Mouse (Mus musculus) hindbrain, embryonic 11.5 days (tissue): ENCODE results near the gene Psma4. TPM values are rescaled to one million over a fixed set of nuclear protein-coding genes. Genes with fewer than 3 reads are reported as not detected.

Experiments
- ATAC-seq: fragments of 200-750 bp; cut with Nextera tagmentation; 2 replicates; pipeline ENCODE4 v1.8.0; 2017; ENCODE audit warnings: mild to moderate bottlenecking, moderate TSS enrichment, moderate library complexity; ENCODE audit not compliant: low FRiP score
- DNase-seq: peaks from one replicate; pipeline ENCODE4 v3.0.0-alpha.2; 2015; ENCODE audit warnings: low spot score
- H3K27ac ChIP-seq: fragments of 300-500 bp; sonication (generic); 2 replicates; pipeline ENCODE4 v1.5.1; 2014; ENCODE audit warnings: mild to moderate bottlenecking, low read depth, low read length
- H3K27me3 ChIP-seq: fragments of 300-500 bp; sonication (generic); 2 replicates; pipeline ENCODE4 v1.6.1; 2014; ENCODE audit warnings: mild to moderate bottlenecking, low read length, moderate library complexity, mixed read lengths; ENCODE audit not compliant: control insufficient read depth, insufficient read depth
- H3K36me3 ChIP-seq: fragments of 300-500 bp; sonication (generic); 2 replicates; pipeline ENCODE4 v1.6.1; 2014; ENCODE audit warnings: mild to moderate bottlenecking, low read length, moderate library complexity, mixed read lengths; ENCODE audit not compliant: control insufficient read depth, insufficient read depth
- H3K4me1 ChIP-seq: fragments of 300-500 bp; sonication (generic); replicated peaks from 2 replicates; pipeline ENCODE4 v1.6.1; 2014; ENCODE audit warnings: low read length, mixed read lengths; ENCODE audit not compliant: control insufficient read depth, insufficient read depth
- H3K4me2 ChIP-seq: fragments of 300-500 bp; sonication (generic); replicated peaks from 2 replicates; pipeline ENCODE4 v1.6.1; 2014; ENCODE audit warnings: mild to moderate bottlenecking, low read depth, low read length
- H3K4me3 ChIP-seq: fragments of 300-500 bp; sonication (generic); 2 replicates; pipeline ENCODE4 v1.5.1; 2014; ENCODE audit warnings: low read depth, low read length
- H3K9ac ChIP-seq: fragments of 300-500 bp; sonication (generic); 2 replicates; pipeline ENCODE4 v1.6.1; 2014; ENCODE audit warnings: low read depth, low read length
- H3K9me3 ChIP-seq: fragments of 300-500 bp; sonication (generic); 2 replicates; pipeline ENCODE4 v1.6.1; 2016; ENCODE audit warnings: low read length; ENCODE audit not compliant: control insufficient read depth
- WGBS: fragments of 180-500 bp; shearing (Covaris S2); extraction: QIAGEN DNeasy Blood & Tissue Kit; methylation state at CpG from one replicate; pipeline ENCODE4 v1.1.7; 2014; 5-methylcytosine and 5-hydroxymethylcytosine counted together
- polyA plus RNA-seq: library from polyadenylated mRNA; unstranded; fragments of >200 nt; fragmentation: Nextera tagmentation; extraction: Ambion mirVana; gene quantifications from 2 replicates; pipeline ENCODE4 v1.2.1, GENCODE M21; 2014

Gene Psma4
- polyA plus RNA-seq, 1 experiment from 2014 or later = 340 TPM

DNA sequence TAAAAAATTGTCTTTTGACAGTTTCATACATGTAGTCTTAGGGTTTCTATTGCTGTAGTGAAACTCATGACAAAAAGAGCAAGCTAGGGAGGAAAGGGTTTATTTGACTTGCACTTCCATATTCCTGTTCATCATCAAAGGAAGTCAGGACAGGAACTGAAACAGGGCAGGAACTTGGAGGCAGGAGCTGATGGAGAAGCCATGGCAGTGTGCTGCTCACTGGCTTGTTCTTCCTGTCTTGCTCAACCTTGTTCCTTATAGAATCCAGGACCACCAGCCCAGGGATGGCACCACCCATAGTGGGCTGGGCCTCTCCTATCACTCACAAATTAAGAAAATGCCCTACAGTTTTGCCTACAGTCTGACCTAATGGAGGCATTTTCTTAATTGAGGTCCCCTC lies 13.1 kb downstream of the Psma4 start:
- Histone ChIP-seq H3K9ac (no peak overlapping the region), H3K4me3 (no peak overlapping the region), H3K27ac (no peak overlapping the region), H3K4me2 (no peak overlapping the region), H3K4me1 (no peaks in the 10 kb centered on the region), H3K9me3 (no peaks in the 10 kb centered on the region), H3K27me3 (no peaks in the 10 kb centered on the region), H3K36me3 (0 out of 2 replicates have a peak, but pooled peaks cover 2% of the 10 kb centered on the region)
- DNase-seq (no peak), ATAC-seq (no peak)

DNA sequence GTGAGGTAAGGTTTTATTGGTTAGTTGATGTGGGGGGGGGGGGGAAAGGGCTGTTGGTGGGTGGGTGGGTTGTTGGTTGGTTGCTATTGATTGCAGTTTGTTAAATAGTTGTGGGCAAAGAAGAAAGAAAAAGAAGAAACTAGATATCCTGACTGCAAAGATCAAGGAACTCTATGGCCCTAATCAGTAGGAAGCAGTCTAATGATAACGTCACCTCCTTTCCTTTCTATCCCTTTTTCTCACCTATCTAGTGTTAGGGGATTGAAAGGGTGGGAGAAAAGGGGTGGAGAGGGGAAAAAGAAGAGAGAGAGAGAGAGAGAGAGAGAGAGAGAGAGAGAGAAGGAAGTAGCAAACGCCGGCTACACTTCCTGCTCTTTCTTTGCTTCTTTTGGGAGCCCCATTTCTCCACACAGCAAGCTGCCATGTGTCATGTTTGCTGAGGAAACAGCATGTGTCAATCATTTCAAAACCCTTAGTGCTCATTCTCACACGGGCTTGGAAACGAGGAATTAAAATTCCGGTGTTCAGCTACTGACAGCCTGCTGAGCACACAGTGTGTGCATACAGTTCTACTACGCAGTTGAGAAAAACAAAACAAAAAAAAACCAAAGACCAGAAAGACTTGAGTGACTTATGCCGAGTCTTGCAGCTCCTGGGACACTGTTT lies 19.5 kb downstream of the Psma4 start:
- Histone ChIP-seq H3K36me3 (no peaks in the 10 kb centered on the region), H3K9ac (no peak overlapping the region), H3K27me3 (no peaks in the 10 kb centered on the region), H3K9me3 (no peaks in the 10 kb centered on the region), H3K4me3 (no peak overlapping the region), H3K27ac (no peak overlapping the region), H3K4me2 (no peak overlapping the region), H3K4me1 (no peaks in the 10 kb centered on the region)
- DNase-seq (no peak), ATAC-seq (no peak)
- whole genome bisulfite sequencing = 62% methylated on average over 8 of the region's 8 CpGs

DNA sequence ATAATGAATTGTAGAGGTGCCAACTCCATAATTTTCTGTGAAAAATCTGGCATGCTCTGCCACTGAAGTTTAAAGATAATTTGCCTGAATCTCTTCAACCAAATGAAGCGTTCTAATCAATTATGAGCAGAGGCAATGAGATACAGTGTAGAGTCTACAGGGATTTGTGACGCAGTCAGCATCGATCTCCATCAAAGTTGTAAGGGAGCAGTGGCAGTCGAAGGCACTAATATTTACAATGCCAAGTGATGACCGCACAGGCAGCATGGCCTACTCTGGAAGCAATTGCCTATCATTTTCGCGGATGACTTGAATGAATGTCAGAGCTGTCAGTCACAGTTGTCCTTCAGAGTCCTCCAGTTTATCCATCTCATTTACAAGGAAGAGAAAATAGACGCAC lies 30.1 kb downstream of the Psma4 start, which contains the start of gene Chrna5:
TSS of gene Chrna5 (plus strand) at position 207 of the 400 bp plus-strand sequence.
- no peaks in the 10 kb centered on the region for H3K36me3 ChIP-seq
- no peaks in the 10 kb centered on the region for H3K9me3 ChIP-seq
- H3K9ac ChIP-seq = peak within 1 kb of the TSS; percentile 58; the same call in 1 of the 2 replicates
- 0 out of 2 replicates have a peak within 1 kb of the TSS, but pooled peaks have one; percentile 17 for H3K27ac ChIP-seq
- ATAC-seq (0 out of 2 replicates have a peak, but pooled peaks have one; percentile 34), DNase-seq (peak; percentile 23)
- 60% methylated on average over 8 of the region's 8 CpGs for WGBS
- peak within 1 kb of the TSS; percentile 54 for H3K4me3 ChIP-seq
- H3K4me2 ChIP-seq = peak within 1 kb of the TSS; percentile 81
- no peaks in the 10 kb centered on the region for H3K4me1 ChIP-seq
- H3K27me3 ChIP-seq = peaks cover 13% of the 10 kb centered on the region

DNA sequence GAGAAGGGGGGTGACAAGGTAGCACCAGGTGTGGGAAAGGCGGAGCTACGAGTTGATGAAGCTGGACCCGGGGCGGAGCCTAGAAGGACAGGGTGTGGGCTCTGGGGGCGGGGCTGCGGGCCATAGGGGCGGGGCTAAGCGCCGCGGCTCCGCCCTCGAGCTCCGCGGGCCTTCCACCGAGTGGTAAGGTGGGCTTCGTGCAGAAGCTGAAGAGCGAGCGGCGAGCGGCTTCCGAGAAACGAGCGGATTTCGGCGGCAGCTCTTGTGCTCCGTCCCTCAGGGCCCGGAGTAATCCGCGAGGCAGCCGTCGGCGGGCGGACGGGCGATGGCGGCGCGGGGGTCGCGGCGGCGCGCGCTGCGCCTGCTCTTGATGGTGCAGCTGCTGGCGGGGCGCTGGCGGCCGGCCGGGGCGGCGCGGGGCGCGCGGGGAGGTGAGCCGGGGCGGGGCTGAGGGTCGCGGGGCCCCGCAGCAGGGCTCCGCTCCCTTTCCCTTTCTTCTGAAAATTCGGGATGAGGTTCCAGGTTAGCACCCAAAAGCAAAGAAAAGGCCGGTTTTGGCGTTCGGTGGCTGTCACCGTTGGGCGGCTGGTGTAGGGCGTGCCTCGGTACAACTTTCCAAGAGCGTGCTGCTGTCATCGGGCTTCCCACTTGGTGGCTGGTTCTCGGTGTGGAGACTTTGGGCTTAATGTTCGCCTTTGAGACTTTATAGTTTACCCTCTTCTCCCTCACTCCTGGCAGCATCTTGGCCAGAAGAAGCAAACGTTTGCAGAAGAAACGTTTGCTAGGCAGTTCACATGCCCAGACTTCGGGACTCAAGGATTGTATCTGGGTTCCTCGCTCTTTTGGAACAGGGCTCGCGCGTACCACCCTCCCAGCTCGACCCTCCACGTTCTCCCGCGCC lies 31.0 kb downstream of the Psma4 start:
- Histone ChIP-seq H3K4me3 (peak overlapping the region; percentile 54), H3K9ac (peak overlapping the region; percentile 58; the same call in 1 of the 2 replicates), H3K27ac (0 out of 2 replicates have a peak overlapping the region, but pooled peaks have one; percentile 17), H3K36me3 (no peaks in the 10 kb centered on the region), H3K9me3 (no peaks in the 10 kb centered on the region), H3K4me1 (no peaks in the 10 kb centered on the region), H3K4me2 (peak overlapping the region; percentile 81), H3K27me3 (peaks cover 13% of the 10 kb centered on the region)
- ATAC-seq = peak; percentile 89
- DNase-seq = peak; percentile 85
- WGBS = 0% methylated on average over 62 of the region's 85 CpGs

DNA sequence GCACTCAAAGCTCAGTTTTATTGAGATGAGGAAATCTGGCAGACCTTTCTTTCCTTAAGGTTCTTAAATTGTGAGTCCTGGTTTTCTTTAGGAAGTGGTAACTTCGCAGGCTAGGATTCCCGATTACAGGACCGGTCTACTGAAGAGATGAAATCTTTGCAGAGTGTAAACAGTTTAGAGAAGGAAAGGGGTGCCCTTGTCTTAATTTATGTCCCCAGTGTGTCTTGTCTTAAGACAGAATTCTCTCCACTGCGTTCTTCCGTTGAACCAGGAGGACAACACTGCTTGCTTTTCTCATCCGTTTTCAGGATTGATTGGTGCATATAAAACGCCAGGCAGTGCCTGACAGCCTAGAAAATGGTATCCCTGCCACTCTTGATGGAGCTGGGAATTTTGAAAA lies 31.8 kb downstream of the Psma4 start:
- Histone ChIP-seq H3K4me1 (no peaks in the 10 kb centered on the region), H3K9me3 (no peaks in the 10 kb centered on the region), H3K36me3 (no peaks in the 10 kb centered on the region), H3K4me2 (peak overlapping the region; percentile 81), H3K27me3 (peaks cover 13% of the 10 kb centered on the region), H3K4me3 (peak overlapping the region; percentile 54), H3K9ac (0 out of 2 replicates have a peak overlapping the region, but pooled peaks have one; percentile 3), H3K27ac (no peak overlapping the region)
- DNase-seq (peak; percentile 39), ATAC-seq (no peak)
- WGBS = 5% methylated on average over 7 of the region's 7 CpGs

DNA sequence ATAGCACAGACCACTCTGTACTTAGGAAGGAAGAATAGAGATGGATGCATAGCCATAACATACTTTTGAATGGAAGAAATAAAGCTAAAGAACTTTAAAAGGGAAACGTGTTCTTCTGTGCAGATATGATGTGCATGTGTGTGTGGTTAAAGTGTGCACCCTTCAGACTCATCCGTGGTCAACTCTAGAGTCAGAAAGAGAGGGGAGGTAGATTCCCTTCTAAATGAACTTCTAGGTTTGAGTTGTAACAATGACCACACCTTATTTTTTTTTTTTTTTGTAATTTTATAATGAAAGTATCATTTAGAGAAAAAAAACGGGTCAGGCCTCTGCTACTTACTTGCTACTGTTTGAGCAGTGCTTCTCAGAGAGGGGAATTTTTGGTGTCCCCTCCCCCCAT lies 39.8 kb downstream of the Psma4 start:
- ATAC-seq (no peak), DNase-seq (no peak)
- H3K27ac ChIP-seq = no peak overlapping the region
- no peak overlapping the region for H3K4me2 ChIP-seq
- H3K9ac ChIP-seq = no peak overlapping the region
- no peaks in the 10 kb centered on the region for H3K4me1 ChIP-seq
- H3K27me3 ChIP-seq = no peaks in the 10 kb centered on the region
- WGBS = 86% methylated on average over 3 of the region's 3 CpGs
- H3K36me3 ChIP-seq = no peaks in the 10 kb centered on the region
- no peaks in the 10 kb centered on the region for H3K9me3 ChIP-seq
- H3K4me3 ChIP-seq = no peak overlapping the region

DNA sequence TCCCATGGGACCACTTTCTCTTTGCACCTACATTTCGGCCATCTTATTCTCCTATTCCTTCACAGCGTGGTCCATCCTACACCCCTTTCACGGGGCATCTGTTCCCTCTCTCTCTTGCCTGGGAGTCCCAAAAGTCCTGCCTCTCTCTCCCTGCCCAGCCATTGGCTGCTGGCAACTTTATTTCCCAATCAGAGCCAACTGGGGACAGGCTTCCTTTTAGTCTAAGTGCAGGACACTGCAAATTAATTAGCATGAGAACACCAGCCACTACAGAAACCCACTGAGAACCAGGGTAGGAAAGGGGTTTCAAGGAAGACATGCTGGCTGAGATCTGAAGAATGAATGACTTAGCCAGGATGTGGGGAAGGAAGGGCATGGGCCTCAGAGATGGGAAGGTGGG lies 43.8 kb downstream of the Psma4 start:
- Histone ChIP-seq H3K27me3 (no peaks in the 10 kb centered on the region), H3K4me3 (no peak overlapping the region), H3K9me3 (no peaks in the 10 kb centered on the region), H3K9ac (no peak overlapping the region), H3K4me1 (no peaks in the 10 kb centered on the region), H3K4me2 (no peak overlapping the region), H3K27ac (no peak overlapping the region), H3K36me3 (no peaks in the 10 kb centered on the region)
- ATAC-seq (no peak), DNase-seq (no peak)
- WGBS = 48% methylated on average over 3 of the region's 3 CpGs

DNA sequence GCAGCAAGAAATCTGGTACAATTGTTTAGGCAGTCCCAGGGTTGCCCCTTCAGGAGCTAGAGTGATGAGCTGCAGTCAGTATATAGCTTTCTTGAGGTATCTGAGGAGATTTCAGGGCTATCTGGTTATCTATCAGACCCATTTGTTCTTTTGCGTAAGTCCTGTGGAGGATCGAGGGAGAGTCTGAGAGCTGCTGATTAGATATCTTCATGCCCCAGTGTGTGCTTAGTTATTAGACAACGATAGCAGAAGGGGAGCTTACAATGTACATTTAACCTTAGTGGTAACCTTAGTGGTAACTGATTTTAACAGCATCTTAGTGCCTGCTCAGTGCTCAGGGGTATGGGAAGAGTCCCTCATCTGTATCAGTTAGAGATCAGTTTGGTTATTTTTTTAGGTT lies 45.1 kb downstream of the Psma4 start:
- DNase-seq (no peak), ATAC-seq (no peak)
- WGBS = 90% methylated on average over 3 of the region's 3 CpGs

More for the DNA sequence above, 45.1 kb downstream of the Psma4 start:
- Histone ChIP-seq H3K4me2 (no peak overlapping the region), H3K4me3 (no peak overlapping the region), H3K9ac (no peak overlapping the region), H3K27me3 (no peaks in the 10 kb centered on the region), H3K36me3 (no peaks in the 10 kb centered on the region), H3K4me1 (no peaks in the 10 kb centered on the region), H3K27ac (no peak overlapping the region), H3K9me3 (no peaks in the 10 kb centered on the region)
